ENCODE assay signal across 8 mouse cellular contexts in genomic region chr11:94265134-94265785, GRCm38 (mm10). TPM values are rescaled to one million over a fixed set of nuclear protein-coding genes. Genes with fewer than 3 reads are reported as not detected.
DNase-seq lines count a peak whose midpoint lies in the region; ATAC-seq and TF ChIP-seq lines count a peak whose summit lies in the region.

No protein-coding gene starts in this region.

- no peaks in the 10 kb centered on the region for H3K36me3 ChIP-seq in C2C12 (ENCODE audit: control insufficient read depth, insufficient read depth)
- H3K36me3 ChIP-seq in intestine, postnatal 0 days (ENCODE audit: control insufficient read depth, insufficient read depth), result no peaks in the 10 kb centered on the region
- H3K36me3 ChIP-seq in liver, postnatal 0 days (replicated peaks; ENCODE audit: insufficient read depth, low read length), result no peaks in the 10 kb centered on the region
- no peaks in the 10 kb centered on the region for H3K36me3 ChIP-seq in neural tube, embryonic 12.5 days

- peak; percentile 77 for DNase-seq in ZHBTc4 (ENCODE audit: low read depth, low spot score)
- DNase-seq in embryo, embryonic 10.5 days (ENCODE audit: low spot score), result peak; percentile 81
- DNase-seq in gastrocnemius, postnatal 4 days (ENCODE audit: low spot score in 2 of 2), result peak; percentile 54 to 71
- DNase-seq in liver, postnatal 0 days, result peak; percentile 81
- no peak for DNase-seq in T-cell, adult 2 months (ENCODE audit: low spot score)

- peak; percentile 2 for TF ChIP-seq CTCF in C2C12 (IDR thresholded peaks at IDR 0.05; ENCODE audit: control insufficient read depth, insufficient read depth, insufficient read length)
- TF ChIP-seq CTCF in intestine, postnatal 0 days (IDR thresholded peaks at IDR 0.05; ENCODE audit: low read depth), result peak; percentile 66
- TF ChIP-seq CTCF in liver, postnatal 0 days (IDR thresholded peaks at IDR 0.05; ENCODE audit: low read depth), result peak; percentile 66

- 0 out of 2 replicates have a peak overlapping the region, but pooled peaks have one; percentile 1 for H3K9ac ChIP-seq in intestine, postnatal 0 days (ENCODE audit: low read depth, low read length)
- peak overlapping the region; percentile 41 for H3K9ac ChIP-seq in liver, postnatal 0 days (replicated peaks)
- 0 out of 2 replicates have a peak overlapping the region, but pooled peaks have one; percentile 44 for H3K9ac ChIP-seq in neural tube, embryonic 12.5 days

- peak overlapping the region; percentile 62 for H3K4me2 ChIP-seq in intestine, postnatal 0 days (replicated peaks; ENCODE audit: low read depth)
- peak overlapping the region; percentile 76 for H3K4me2 ChIP-seq in liver, postnatal 0 days (ENCODE audit: low read depth, low read length)
- peak overlapping the region; percentile 65 for H3K4me2 ChIP-seq in neural tube, embryonic 12.5 days (replicated peaks)

- ATAC-seq in intestine, postnatal 0 days, result peak; percentile 31; the same call in 1 of the 2 replicates
- ATAC-seq in liver, postnatal 0 days, result peak; percentile 78
- ATAC-seq in neural tube, embryonic 12.5 days (ENCODE audit: low FRiP score, low read depth), result peak; percentile 56

- peak overlapping the region; percentile 12 for H3K4me3 ChIP-seq in C2C12 (ENCODE audit: insufficient read depth, poor library complexity, severe bottlenecking)
- H3K4me3 ChIP-seq in intestine, postnatal 0 days (ENCODE audit: low read depth, low read length), result peak overlapping the region; percentile 20
- peak overlapping the region; percentile 38 for H3K4me3 ChIP-seq in liver, postnatal 0 days (ENCODE audit: low read depth, low read length)
- peak overlapping the region; percentile 25 for H3K4me3 ChIP-seq in neural tube, embryonic 12.5 days

- H3ac ChIP-seq in C2C12 (ENCODE audit: control insufficient read depth, insufficient read length, low read depth), result peak overlapping the region; percentile 45

- no peak; the same call in 1 of the 2 replicates for TF ChIP-seq EP300 in liver, postnatal 0 days (IDR thresholded peaks at IDR 0.05; ENCODE audit: low read depth)

- H3K9me3 ChIP-seq in intestine, postnatal 0 days (ENCODE audit: control insufficient read depth), result no peaks in the 10 kb centered on the region
- no peaks in the 10 kb centered on the region for H3K9me3 ChIP-seq in liver, postnatal 0 days (ENCODE audit: low read length)
- no peaks in the 10 kb centered on the region for H3K9me3 ChIP-seq in neural tube, embryonic 12.5 days

- no peaks in the 10 kb centered on the region for H3K79me3 ChIP-seq in C2C12 (ENCODE audit: low read depth)

- H3K27ac ChIP-seq in intestine, postnatal 0 days (ENCODE audit: low read depth, low read length), result no peak overlapping the region
- peak overlapping the region; percentile 87 for H3K27ac ChIP-seq in liver, postnatal 0 days (ENCODE audit: low read depth)
- no peak overlapping the region for H3K27ac ChIP-seq in neural tube, embryonic 12.5 days

- 7% methylated on average over 18 of the region's 18 CpGs for WGBS in intestine, postnatal 0 days
- WGBS in liver, postnatal 0 days (ENCODE audit: insufficient replicate concordance), result 2% methylated on average over 18 of the region's 18 CpGs
- under 1% methylated on average over 18 of the region's 18 CpGs for WGBS in neural tube, embryonic 12.5 days

- no peaks in the 10 kb centered on the region for H3K27me3 ChIP-seq in C2C12 (ENCODE audit: control insufficient read depth, insufficient read depth, insufficient read length)
- no peaks in the 10 kb centered on the region for H3K27me3 ChIP-seq in intestine, postnatal 0 days (replicated peaks; ENCODE audit: control insufficient read depth, insufficient read depth, low read length)
- no peaks in the 10 kb centered on the region for H3K27me3 ChIP-seq in liver, postnatal 0 days (ENCODE audit: insufficient read depth, low read length)
- H3K27me3 ChIP-seq in neural tube, embryonic 12.5 days (replicated peaks), result no peaks in the 10 kb centered on the region

- H3K79me2 ChIP-seq in C2C12 (ENCODE audit: control insufficient read depth, insufficient read depth), result no peaks in the 10 kb centered on the region

- 0 out of 2 replicates have a peak, but pooled peaks cover 3% of the 10 kb centered on the region for H3K4me1 ChIP-seq in intestine, postnatal 0 days (replicated peaks; ENCODE audit: control insufficient read depth, insufficient read depth, low read length)
- peaks cover 45% of the 10 kb centered on the region for H3K4me1 ChIP-seq in liver, postnatal 0 days (ENCODE audit: insufficient read depth)
- H3K4me1 ChIP-seq in neural tube, embryonic 12.5 days, result peaks cover 8% of the 10 kb centered on the region; the same call in 1 of the 2 replicates

TF ChIP-seq in C2C12, 6 proteins besides CTCF, POLR2A, EP300 and RAD21:
- TF ChIP-seq FOSL1 (IDR thresholded peaks at IDR 0.05; ENCODE audit: insufficient read depth, low read length, poor library complexity, severe bottlenecking) (no peak), MYOD1 (IDR thresholded peaks at IDR 0.05; ENCODE audit: control insufficient read depth, insufficient read length, low read depth) (no peak), CEBPB (IDR thresholded peaks at IDR 0.05; ENCODE audit: low read depth) (no peak), USF1 (IDR thresholded peaks at IDR 0.05; ENCODE audit: low read depth) (no peak), MYOG (IDR thresholded peaks at IDR 0.05; ENCODE audit: control insufficient read depth, extremely low read depth, insufficient read length) (no peak), MAX (IDR thresholded peaks at IDR 0.05) (no peak)

RNA-seq across cellular contexts. Expression of gene Gm21885, which starts 16.4 kb away (rescaled TPM):
- not detected for polyA plus RNA-seq in C2C12 (2012; fragmentation: generic; extraction: Trizol)
- total RNA-seq in gastrocnemius, postnatal 4 days (2021), result not detected
- 92.5 and 139 TPM in 2 replicates for polyA plus RNA-seq in intestine, postnatal 0 days (2015; fragmentation: Nextera tagmentation; extraction: Ambion mirVana)
- 0.42 and 0.43 TPM in 2 replicates for polyA plus RNA-seq in liver, postnatal 0 days (2015; fragmentation: Nextera tagmentation; extraction: Ambion mirVana)
- not detected in 2 replicates for polyA plus RNA-seq in neural tube, embryonic 12.5 days (2016; fragmentation: Nextera tagmentation; extraction: Ambion mirVana)

RNA-seq across cellular contexts. Expression of gene Wfikkn2, which starts 19.5 kb away (rescaled TPM):
- 0.04 TPM for polyA plus RNA-seq in C2C12 (2012; fragmentation: generic; extraction: Trizol)
- total RNA-seq in gastrocnemius, postnatal 4 days (2021), result 1 to 10 TPM; 2.8 to 3.1 TPM
- polyA plus RNA-seq in intestine, postnatal 0 days (2015; fragmentation: Nextera tagmentation; extraction: Ambion mirVana), result 0.50 and 0.66 TPM in 2 replicates
- polyA plus RNA-seq in liver, postnatal 0 days (2015; fragmentation: Nextera tagmentation; extraction: Ambion mirVana), result 0.39 and 0.54 TPM in 2 replicates
- polyA plus RNA-seq in neural tube, embryonic 12.5 days (2016; fragmentation: Nextera tagmentation; extraction: Ambion mirVana), result 3.3 and 3.7 TPM in 2 replicates

RNA-seq across cellular contexts. Expression of gene Tob1, which starts 54.0 kb away (rescaled TPM):
- polyA plus RNA-seq in C2C12 (2012; fragmentation: generic; extraction: Trizol), result 10.7 TPM
- total RNA-seq in gastrocnemius, postnatal 4 days (2021), result 10 to 100 TPM; 81.4 to 89.8 TPM
- 69.4 and 71.8 TPM in 2 replicates for polyA plus RNA-seq in intestine, postnatal 0 days (2015; fragmentation: Nextera tagmentation; extraction: Ambion mirVana)
- polyA plus RNA-seq in liver, postnatal 0 days (2015; fragmentation: Nextera tagmentation; extraction: Ambion mirVana), result 47.8 and 53.1 TPM in 2 replicates
- 41.7 and 43.3 TPM in 2 replicates for polyA plus RNA-seq in neural tube, embryonic 12.5 days (2016; fragmentation: Nextera tagmentation; extraction: Ambion mirVana)

RNA-seq across cellular contexts. Expression of gene Luc7l3, which starts 56.5 kb away (rescaled TPM):
- 21.3 TPM for polyA plus RNA-seq in C2C12 (2012; fragmentation: generic; extraction: Trizol)
- 10 to 100 TPM; 62.7 to 73.3 TPM for total RNA-seq in gastrocnemius, postnatal 4 days (2021)
- polyA plus RNA-seq in intestine, postnatal 0 days (2015; fragmentation: Nextera tagmentation; extraction: Ambion mirVana), result 52.4 and 60.1 TPM in 2 replicates
- 35.8 and 36.5 TPM in 2 replicates for polyA plus RNA-seq in liver, postnatal 0 days (2015; fragmentation: Nextera tagmentation; extraction: Ambion mirVana)
- 138 and 152 TPM in 2 replicates for polyA plus RNA-seq in neural tube, embryonic 12.5 days (2016; fragmentation: Nextera tagmentation; extraction: Ambion mirVana)

Comparison
In these comparisons a context has a peak if more than half of its experiments do, and no peak if none do; other contexts are left out.
1. CTCF ChIP-seq: peak in every context shown above with its lines; median percentile 66 in intestine, postnatal 0 days; 66 in liver, postnatal 0 days; 2 in C2C12.
2. RNA of gene Gm21885, which starts 16.4 kb away (polyA plus RNA-seq): 92.5 to 139 TPM in intestine, postnatal 0 days; 0.42 to 0.43 TPM in liver, postnatal 0 days, not detected in C2C12 (single experiment) and not detected in neural tube, embryonic 12.5 days; every median in the first group is over 10 times any median in the second.
3. Peak in every context shown above with its lines, with median percentiles within 50 percentile points of each other: H3K4me3 ChIP-seq, ATAC-seq, H3K4me2 ChIP-seq and H3K9ac ChIP-seq.